Mouse (Mus musculus) G1E (cell line): Measurements from ENCODE around the gene Srpk3.

Experiments used
- CTCF ChIP-seq: IDR thresholded peaks from 2 replicates; pipeline ENCODE4 v1.5.1; 2012; ENCODE audit warnings: low read depth, low read length, inconsistent platforms, mixed read lengths
- GATA1 ChIP-seq: IDR thresholded peaks from 2 replicates; pipeline ENCODE4 v1.6.1; 2012; ENCODE audit warnings: borderline replicate concordance, low read length, inconsistent platforms, mixed read lengths
- POLR2AphosphoS5 ChIP-seq: IDR thresholded peaks from 2 replicates; pipeline ENCODE4 v1.6.1; 2012; ENCODE audit warnings: low read depth, low read length, inconsistent platforms; ENCODE audit not compliant: insufficient replicate concordance
- TAL1 ChIP-seq: conservative IDR thresholded peaks from 2 replicates; pipeline ENCODE4 v1.6.1; 2012; ENCODE audit warnings: low read depth, low read length, inconsistent platforms, mixed read lengths

- no peak for TF ChIP-seq CTCF
- TF ChIP-seq GATA1, result no peak
- TF ChIP-seq TAL1, result no peak
- TF ChIP-seq POLR2AphosphoS5, result no peak
Measured at GRCm38 (mm10) chrX:73730908-73731307, 43.3 kb upstream of the Srpk3 start.
